ENCODE assay signal across 7 mouse cellular contexts in the genomic region with DNA sequence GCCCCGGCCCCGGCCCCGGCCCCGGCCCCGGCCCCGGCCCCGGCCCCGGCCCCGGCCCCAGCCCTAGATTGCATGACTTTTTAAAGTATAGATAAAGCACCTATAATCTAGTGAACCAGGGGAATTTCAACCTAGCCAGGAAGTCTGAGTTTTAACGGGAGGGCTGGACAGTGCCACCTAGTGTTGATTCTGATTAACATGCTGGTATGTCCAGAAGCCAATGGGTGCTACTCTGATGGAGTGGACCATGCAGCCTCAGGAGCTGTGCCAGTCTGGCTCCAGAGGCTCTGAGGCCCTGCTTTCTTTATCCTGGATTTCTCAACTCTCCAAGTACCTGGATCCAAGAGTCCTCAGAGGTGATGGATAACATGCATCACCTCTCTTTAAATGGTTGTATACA. TPM values are rescaled to one million over a fixed set of nuclear protein-coding genes. Genes with fewer than 3 reads are reported as not detected.
DNase-seq lines count a peak whose midpoint lies in the region; ATAC-seq lines count a peak whose summit lies in the region.

No protein-coding gene starts in this region.

- peak; percentile 11 for DNase-seq in kidney, adult 18-20 months
- DNase-seq in kidney, adult 11 months, result no peak
- DNase-seq in B cell, adult 2 months, result peak; percentile 18 to 30
- peak; percentile 65 for DNase-seq in ES-CJ7 (ENCODE audit: low read depth, low spot score)
- DNase-seq in retina, postnatal 1 day, result peak; percentile 54
- DNase-seq in right cerebral cortex, postnatal 4 days, result no peak

- peak; percentile 52 to 62; a peak in 1 of 4 replicates for ATAC-seq in hematopoietic stem cell, adult 5-6 weeks (replicated peaks in 1 of 2; ENCODE audit: insufficient read depth in 1 of 2, low FRiP score in 2 of 2, low TSS enrichment in 1 of 2, low read depth in 1 of 2, poor library complexity in 2 of 2, severe bottlenecking in 2 of 2)

RNA-seq across cellular contexts. Expression of a gene that starts 35.8 kb away (rescaled TPM):
- not detected in 2 replicates for total RNA-seq in hematopoietic stem cell, adult 5-6 weeks (2017)

Comparison
In these comparisons a context has a peak if more than half of its experiments do, and no peak if none do; other contexts are left out.
1. DNase-seq: peak in kidney, adult 18-20 months (single experiment), B cell, adult 2 months (2 of 2), ES-CJ7 (single experiment) and retina, postnatal 1 day (single experiment); none in kidney, adult 11 months (single experiment) and right cerebral cortex, postnatal 4 days (single experiment).